Mouse (Mus musculus): ENCODE measurements around the gene St8sia1. TPM values are rescaled to one million over a fixed set of nuclear protein-coding genes. Genes with fewer than 3 reads are reported as not detected.

St8sia1 gene
- polyA plus RNA-seq, 1 experiment from 2014 or later: 0.23 TPM

GRCm38 (mm10) chr6:142909771-142910105 lies 54.5 kb downstream of the St8sia1 start:
- WGBS: 83% methylated on average over 3 of the region's 3 CpGs
- Histone ChIP-seq H3K36me3 (ENCODE audit: control insufficient read depth, insufficient read depth, low read length) (no peaks in the 10 kb centered on the region), H3K4me1 (replicated peaks; ENCODE audit: control insufficient read depth, insufficient read depth) (no peaks in the 10 kb centered on the region), H3K4me3 (ENCODE audit: low read depth, low read length) (no peak overlapping the region), H3K27me3 (ENCODE audit: control insufficient read depth, insufficient read depth, low read length) (no peaks in the 10 kb centered on the region), H3K27ac (replicated peaks) (no peak overlapping the region), H3K9me3 (ENCODE audit: control insufficient read depth, low read length) (no peaks in the 10 kb centered on the region), H3K9ac (ENCODE audit: low read length) (no peak overlapping the region), H3K4me2 (replicated peaks; ENCODE audit: low read depth) (no peak overlapping the region)
- DNase-seq (ENCODE audit: low spot score): no peak
- no peak for ATAC-seq (ENCODE audit: low FRiP score, low TSS enrichment)
- no peak for TF ChIP-seq EP300 (optimal IDR thresholded peaks at IDR 0.05)

DNA sequence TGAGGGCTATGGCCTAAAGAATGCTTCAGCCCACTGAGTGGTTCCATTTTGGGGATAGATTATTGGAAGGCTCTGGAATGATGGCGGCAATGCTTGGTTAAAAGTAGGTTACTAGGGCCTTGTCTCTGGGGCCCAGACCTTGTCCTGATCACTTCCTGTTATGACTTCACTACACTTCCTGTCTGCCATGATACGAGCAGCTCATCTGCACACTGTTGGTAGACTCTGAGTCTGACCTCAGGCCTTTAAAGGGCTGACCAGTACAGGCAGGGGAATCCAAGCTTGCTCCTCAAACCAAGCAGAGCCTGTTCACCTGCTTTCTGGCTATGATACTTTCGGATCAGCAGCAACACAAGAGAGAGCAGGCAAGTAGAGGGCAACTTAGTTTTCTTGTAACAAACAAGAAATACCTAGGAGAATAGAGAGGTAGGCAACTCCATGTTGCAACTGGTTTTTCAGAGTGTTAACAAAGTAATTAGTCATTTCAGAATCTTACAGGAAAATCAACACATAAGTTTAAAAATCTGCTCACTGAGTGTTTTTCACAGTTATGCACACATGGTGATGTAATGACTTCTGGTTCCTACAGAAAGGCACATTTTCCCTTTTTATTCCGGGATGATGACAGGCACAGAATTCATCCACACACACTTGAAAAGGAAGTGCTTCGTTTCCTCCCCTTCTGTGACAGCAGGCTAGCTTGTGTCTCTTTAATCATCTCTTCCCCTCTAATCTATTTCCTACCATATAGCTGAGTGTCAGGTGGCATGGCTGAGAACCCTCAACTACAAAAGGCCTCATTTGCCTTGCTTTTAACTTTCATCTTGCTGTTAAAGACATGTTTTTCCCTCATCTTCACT lies 55.1 kb downstream of the St8sia1 start:
- Histone ChIP-seq H3K9ac (ENCODE audit: low read length) (no peak overlapping the region), H3K36me3 (ENCODE audit: control insufficient read depth, insufficient read depth, low read length) (no peaks in the 10 kb centered on the region), H3K4me1 (replicated peaks; ENCODE audit: control insufficient read depth, insufficient read depth) (no peaks in the 10 kb centered on the region), H3K9me3 (ENCODE audit: control insufficient read depth, low read length) (no peaks in the 10 kb centered on the region), H3K4me3 (ENCODE audit: low read depth, low read length) (no peak overlapping the region), H3K4me2 (replicated peaks; ENCODE audit: low read depth) (no peak overlapping the region), H3K27ac (replicated peaks) (no peak overlapping the region), H3K27me3 (ENCODE audit: control insufficient read depth, insufficient read depth, low read length) (no peaks in the 10 kb centered on the region)
- WGBS: 78% methylated on average over 5 of the region's 5 CpGs
- ATAC-seq (ENCODE audit: low FRiP score, low TSS enrichment) (no peak), DNase-seq (ENCODE audit: low spot score) (no peak)
- TF ChIP-seq EP300 (optimal IDR thresholded peaks at IDR 0.05) (no peak), CTCF (IDR thresholded peaks at IDR 0.05; ENCODE audit: low read depth) (no peak)

DNA sequence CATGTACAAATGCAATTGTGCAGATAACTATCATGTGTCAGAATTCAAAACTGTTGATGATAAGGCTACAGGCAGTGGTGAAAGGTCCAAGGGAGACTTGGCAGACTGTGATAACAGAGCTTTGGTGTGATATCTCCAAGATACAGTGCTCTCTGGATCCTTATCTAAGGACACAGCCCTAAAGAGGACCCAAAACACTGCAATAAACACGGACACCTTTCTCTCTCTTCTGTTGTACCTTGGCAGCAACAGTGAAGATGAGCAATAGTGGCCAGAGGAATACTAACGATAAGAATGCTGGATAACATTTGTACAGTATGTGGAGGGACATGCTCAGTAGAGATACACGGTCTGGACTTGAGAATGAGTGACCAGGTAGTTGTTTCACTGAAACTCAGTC lies 55.8 kb downstream of the St8sia1 start:
- ATAC-seq (ENCODE audit: low FRiP score, low TSS enrichment): no peak
- no peaks in the 10 kb centered on the region for H3K9me3 ChIP-seq (ENCODE audit: control insufficient read depth, low read length)
- H3K27ac ChIP-seq (replicated peaks): no peak overlapping the region
- H3K4me3 ChIP-seq (ENCODE audit: low read depth, low read length): no peak overlapping the region
- no peaks in the 10 kb centered on the region for H3K27me3 ChIP-seq (ENCODE audit: control insufficient read depth, insufficient read depth, low read length)
- H3K4me2 ChIP-seq (replicated peaks; ENCODE audit: low read depth): no peak overlapping the region
- TF ChIP-seq EP300 (optimal IDR thresholded peaks at IDR 0.05) (no peak), CTCF (IDR thresholded peaks at IDR 0.05; ENCODE audit: low read depth) (no peak)
- H3K9ac ChIP-seq (ENCODE audit: low read length): no peak overlapping the region
- no peak for DNase-seq (ENCODE audit: low spot score)
- 88% methylated on average over 3 of the region's 3 CpGs for WGBS
- H3K4me1 ChIP-seq (replicated peaks; ENCODE audit: control insufficient read depth, insufficient read depth): no peaks in the 10 kb centered on the region
- H3K36me3 ChIP-seq (ENCODE audit: control insufficient read depth, insufficient read depth, low read length): no peaks in the 10 kb centered on the region

DNA sequence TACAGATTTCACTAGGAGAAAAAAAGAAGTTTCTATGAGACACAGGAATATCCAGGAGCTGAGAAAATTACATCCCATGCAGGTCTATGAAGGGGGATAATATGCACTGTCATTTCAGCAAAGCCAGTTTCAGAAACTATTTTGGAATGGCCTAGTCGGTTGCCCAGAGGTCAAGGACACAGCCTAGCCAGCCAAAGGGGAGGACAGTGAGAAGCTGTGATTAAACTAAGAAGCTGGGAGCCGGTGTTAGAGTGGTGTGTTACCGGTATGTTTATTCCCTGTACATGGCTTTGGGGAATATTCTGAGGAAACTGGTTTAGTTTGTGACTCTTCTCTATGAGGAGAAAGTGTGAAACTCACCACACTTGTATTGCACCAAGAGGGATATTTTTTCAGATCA lies 68.9 kb downstream of the St8sia1 start:
- H3K9me3 ChIP-seq (ENCODE audit: control insufficient read depth, low read length): no peaks in the 10 kb centered on the region
- H3K9ac ChIP-seq (ENCODE audit: low read length): no peak overlapping the region
- H3K4me2 ChIP-seq (replicated peaks; ENCODE audit: low read depth): no peak overlapping the region
- ATAC-seq (ENCODE audit: low FRiP score, low TSS enrichment) (no peak), DNase-seq (ENCODE audit: low spot score) (no peak)
- no peak overlapping the region for H3K4me3 ChIP-seq (ENCODE audit: low read depth, low read length)
- 83% methylated on average over 3 of the region's 3 CpGs for WGBS
- no peaks in the 10 kb centered on the region for H3K36me3 ChIP-seq (ENCODE audit: control insufficient read depth, insufficient read depth, low read length)
- no peaks in the 10 kb centered on the region for H3K4me1 ChIP-seq (replicated peaks; ENCODE audit: control insufficient read depth, insufficient read depth)
- no peak for TF ChIP-seq EP300 (optimal IDR thresholded peaks at IDR 0.05)
- no peak for TF ChIP-seq CTCF (IDR thresholded peaks at IDR 0.05; ENCODE audit: low read depth)
- H3K27ac ChIP-seq (replicated peaks): no peak overlapping the region
- H3K27me3 ChIP-seq (ENCODE audit: control insufficient read depth, insufficient read depth, low read length): no peaks in the 10 kb centered on the region

- no peak for DNase-seq (ENCODE audit: low spot score)
- Histone ChIP-seq H3K36me3 (ENCODE audit: control insufficient read depth, insufficient read depth, low read length) (no peaks in the 10 kb centered on the region), H3K4me3 (ENCODE audit: low read depth, low read length) (no peak overlapping the region), H3K27ac (replicated peaks) (no peak overlapping the region), H3K9me3 (ENCODE audit: control insufficient read depth, low read length) (no peaks in the 10 kb centered on the region), H3K9ac (ENCODE audit: low read length) (no peak overlapping the region), H3K4me2 (replicated peaks; ENCODE audit: low read depth) (no peak overlapping the region), H3K4me1 (replicated peaks; ENCODE audit: control insufficient read depth, insufficient read depth) (no peaks in the 10 kb centered on the region), H3K27me3 (ENCODE audit: control insufficient read depth, insufficient read depth, low read length) (no peaks in the 10 kb centered on the region)
- WGBS: 87% methylated on average over 4 of the region's 4 CpGs
- no peak for ATAC-seq (ENCODE audit: low FRiP score, low TSS enrichment)
- TF ChIP-seq CTCF (IDR thresholded peaks at IDR 0.05; ENCODE audit: low read depth): no peak
- TF ChIP-seq EP300 (optimal IDR thresholded peaks at IDR 0.05): no peak
These were observed 70.5 kb downstream of the St8sia1 start for GRCm38 (mm10) chr6:142893716-142894115.

GRCm38 (mm10) chr6:142890321-142890720 lies 73.9 kb downstream of the St8sia1 start:
- no peak overlapping the region for H3K4me3 ChIP-seq (ENCODE audit: low read depth, low read length)
- no peaks in the 10 kb centered on the region for H3K36me3 ChIP-seq (ENCODE audit: control insufficient read depth, insufficient read depth, low read length)
- H3K4me2 ChIP-seq (replicated peaks; ENCODE audit: low read depth): no peak overlapping the region
- H3K4me1 ChIP-seq (replicated peaks; ENCODE audit: control insufficient read depth, insufficient read depth): no peaks in the 10 kb centered on the region
- no peaks in the 10 kb centered on the region for H3K27me3 ChIP-seq (ENCODE audit: control insufficient read depth, insufficient read depth, low read length)
- H3K9ac ChIP-seq (ENCODE audit: low read length): no peak overlapping the region
- no peak overlapping the region for H3K27ac ChIP-seq (replicated peaks)
- WGBS: 79% methylated on average over 6 of the region's 6 CpGs
- DNase-seq (ENCODE audit: low spot score) (no peak), ATAC-seq (ENCODE audit: low FRiP score, low TSS enrichment) (no peak)
- TF ChIP-seq EP300 (optimal IDR thresholded peaks at IDR 0.05) (no peak), CTCF (IDR thresholded peaks at IDR 0.05; ENCODE audit: low read depth) (no peak)
- H3K9me3 ChIP-seq (ENCODE audit: control insufficient read depth, low read length): no peaks in the 10 kb centered on the region

Data from stomach, postnatal 0 days (tissue).